Mouse (Mus musculus): Measurements from ENCODE around the gene Trabd2b.

GRCm38 (mm10) chr4:114386395-114386811 lies 20.1 kb upstream of the Trabd2b start:
- TF ChIP-seq CTCF (IDR thresholded peaks at IDR 0.05; ENCODE audit: low read depth), result no peak
- TF ChIP-seq EP300 (IDR thresholded peaks at IDR 0.05; ENCODE audit: low read depth), result no peak

All from heart, postnatal 0 days (tissue).